Mouse (Mus musculus) heart, embryonic 13.5 days (tissue): ENCODE results near the gene 1110025L11Rik. TPM values are rescaled to one million over a fixed set of nuclear protein-coding genes. Genes with fewer than 3 reads are reported as not detected.
"Not testable (repeated sequence)": the region's sequence is repeated elsewhere in the genome, so short reads cannot be mapped to it uniquely, and the experiment has no call there.

ENCODE experiments used
- ATAC-seq: fragments of 200-750 bp; cut with Nextera tagmentation; 2 replicates; pipeline ENCODE4 v1.8.0; 2017; ENCODE audit warnings: moderate TSS enrichment; ENCODE audit not compliant: insufficient number of reproducible peaks, low FRiP score, low TSS enrichment; ENCODE audit errors: extremely low read depth
- H3K27ac ChIP-seq: fragments of 300-500 bp; sonication (generic); replicated peaks from 2 replicates; pipeline ENCODE4 v1.5.1; 2015; ENCODE audit warnings: moderate library complexity, mild to moderate bottlenecking, inconsistent platforms
- H3K27me3 ChIP-seq: fragments of 300-500 bp; sonication (generic); replicated peaks from 2 replicates; pipeline ENCODE4 v1.6.1; 2015; ENCODE audit warnings: mild to moderate bottlenecking, inconsistent platforms
- H3K36me3 ChIP-seq: fragments of 300-500 bp; sonication (generic); 2 replicates; pipeline ENCODE4 v1.6.1; 2015; ENCODE audit warnings: mild to moderate bottlenecking, inconsistent platforms
- H3K4me1 ChIP-seq: fragments of 300-500 bp; sonication (generic); 2 replicates; pipeline ENCODE4 v1.6.1; 2015; ENCODE audit warnings: inconsistent platforms
- H3K4me2 ChIP-seq: fragments of 300-500 bp; sonication (generic); 2 replicates; pipeline ENCODE4 v1.6.1; 2015; ENCODE audit warnings: inconsistent platforms, mild to moderate bottlenecking, moderate library complexity
- H3K4me3 ChIP-seq: fragments of 300-500 bp; sonication (generic); 2 replicates; pipeline ENCODE4 v1.5.1; 2015; ENCODE audit warnings: moderate library complexity, mild to moderate bottlenecking, inconsistent platforms
- H3K9ac ChIP-seq: fragments of 300-500 bp; sonication (generic); 2 replicates; pipeline ENCODE4 v1.6.1; 2015; ENCODE audit warnings: inconsistent platforms, mild to moderate bottlenecking, moderate library complexity
- H3K9me3 ChIP-seq: fragments of 300-500 bp; sonication (generic); 2 replicates; pipeline ENCODE4 v1.6.1; 2016; ENCODE audit warnings: inconsistent platforms
- WGBS: fragments of 180-500 bp; shearing (Covaris S2); methylation state at CpG from one replicate; pipeline ENCODE4 v1.1.7; 2015; ENCODE audit warnings: mixed read lengths; 5-methylcytosine and 5-hydroxymethylcytosine counted together
- polyA plus RNA-seq: library from polyadenylated mRNA; unstranded; fragments of >200 nt; fragmentation: Nextera tagmentation; extraction: Ambion mirVana; gene quantifications from 2 replicates; pipeline ENCODE4 v1.2.1, GENCODE M21; 2015

Gene 1110025L11Rik
- not detected in 2 replicates for polyA plus RNA-seq

DNA sequence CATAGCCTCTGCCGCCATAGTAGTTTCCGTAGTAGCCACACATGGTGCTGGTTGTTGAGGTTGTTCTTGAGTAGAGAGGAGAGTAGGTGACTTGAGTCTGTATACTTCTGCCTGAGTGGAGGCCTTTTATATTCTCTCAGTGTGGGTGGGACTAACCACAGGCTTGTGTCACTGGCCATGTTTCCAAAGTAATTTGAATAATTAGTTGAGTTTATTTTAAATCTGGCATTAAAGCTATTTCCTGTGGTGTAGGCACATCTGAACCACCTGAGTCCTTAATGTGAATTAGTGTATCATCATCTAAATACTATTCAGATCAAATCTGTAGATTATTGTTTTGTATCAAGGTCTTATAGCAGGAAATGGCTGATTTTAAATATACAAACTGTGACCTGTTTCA, at the start of gene 1110025L11Rik:
Gene 1110025L11Rik, minus strand, starts transcription at position 101 of the 400 bp plus-strand sequence.
- not testable (repeated sequence) for ATAC-seq, H3K36me3 ChIP-seq, H3K27ac ChIP-seq, H3K4me2 ChIP-seq, H3K4me1 ChIP-seq, H3K4me3 ChIP-seq, H3K9ac ChIP-seq, H3K9me3 ChIP-seq, H3K27me3 ChIP-seq
- no CpG with 5 or more reads among the region's 2 CpGs for WGBS

DNA sequence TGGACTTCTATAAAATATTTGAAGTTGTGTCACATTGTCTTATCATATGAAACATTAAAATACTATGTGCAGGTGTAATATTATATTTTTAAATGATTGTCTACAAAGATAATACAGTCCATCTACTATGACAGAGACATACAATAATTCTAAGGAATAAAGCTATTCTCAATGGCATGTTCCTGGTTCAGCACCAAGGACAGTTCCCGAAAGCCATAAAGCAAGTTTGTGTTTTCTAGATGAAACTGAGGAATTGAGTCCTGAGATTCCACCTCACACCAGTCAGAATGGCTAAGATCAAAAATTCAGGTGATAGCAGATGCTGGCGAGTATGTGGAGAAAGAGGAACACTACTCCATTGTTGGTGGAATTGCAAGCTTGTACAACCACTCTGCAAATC, 7.2 kb upstream of the 1110025L11Rik start:
- not testable (repeated sequence) for H3K4me3 ChIP-seq, H3K4me2 ChIP-seq, H3K9me3 ChIP-seq, ATAC-seq, H3K36me3 ChIP-seq, H3K9ac ChIP-seq, H3K27me3 ChIP-seq, H3K27ac ChIP-seq, H3K4me1 ChIP-seq
- 56% methylated on average over 2 of the region's 2 CpGs for WGBS

DNA sequence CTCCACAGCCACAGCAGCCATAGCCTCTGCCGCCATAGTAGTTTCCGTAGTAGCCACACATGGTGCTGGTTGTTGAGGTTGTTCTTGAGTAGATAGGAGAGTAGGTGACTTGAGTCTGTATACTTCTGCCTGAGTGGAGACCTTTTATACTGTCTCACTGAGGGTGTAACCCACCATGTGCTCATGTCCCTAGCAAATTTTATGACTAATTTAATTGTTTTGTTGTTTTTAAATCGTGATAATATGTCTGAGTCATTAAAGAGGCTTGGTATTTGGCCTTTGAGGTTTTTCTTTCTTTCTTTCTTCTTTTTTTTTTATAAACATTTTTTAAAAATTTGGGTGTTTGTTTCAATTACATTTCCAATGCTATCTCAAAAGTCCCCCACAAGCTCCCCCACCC, 16.0 kb downstream of the 1110025L11Rik start, which contains the start of gene Krtap6-5:
Gene Krtap6-5, minus strand, starts transcription at position 101 of the 400 bp plus-strand sequence.
- no peak within 1 kb of the TSS for H3K4me3 ChIP-seq
- no peak for ATAC-seq
- 71% methylated on average over 3 of the region's 3 CpGs for WGBS
- H3K27me3 ChIP-seq = no peaks in the 10 kb centered on the region
- no peaks in the 10 kb centered on the region for H3K36me3 ChIP-seq
- H3K9ac ChIP-seq = no peak within 1 kb of the TSS
- H3K9me3 ChIP-seq = peaks cover 7% of the 10 kb centered on the region; the same call in 1 of the 2 replicates
- no peak within 1 kb of the TSS for H3K27ac ChIP-seq
- no peaks in the 10 kb centered on the region for H3K4me1 ChIP-seq
- H3K4me2 ChIP-seq = no peak within 1 kb of the TSS

DNA sequence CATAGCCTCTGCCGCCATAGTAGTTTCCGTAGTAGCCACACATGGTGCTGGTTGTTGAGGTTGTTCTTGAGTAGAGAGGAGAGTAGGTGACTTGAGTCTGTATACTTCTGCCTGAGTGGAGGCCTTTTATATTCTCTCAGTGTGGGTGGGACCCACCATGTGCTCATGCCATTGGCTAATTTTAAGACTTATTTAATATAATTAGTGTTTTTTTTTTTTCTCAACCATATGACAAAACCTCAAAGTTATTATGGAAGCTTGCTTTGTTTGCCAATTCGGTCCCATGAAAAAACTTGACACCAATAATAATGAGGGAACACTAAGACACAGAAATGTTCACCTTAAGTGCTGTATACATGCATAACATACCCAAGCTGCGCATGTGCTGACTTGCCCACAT, 22.4 kb downstream of the 1110025L11Rik start, which contains the start of gene Gm10228:
Gene Gm10228, minus strand, starts transcription at position 101 of the 400 bp plus-strand sequence.
- not testable (repeated sequence) for H3K4me3 ChIP-seq, H3K9ac ChIP-seq, ATAC-seq, H3K4me1 ChIP-seq, H3K36me3 ChIP-seq, H3K4me2 ChIP-seq, H3K27me3 ChIP-seq, H3K27ac ChIP-seq, H3K9me3 ChIP-seq
- 85% methylated on average over 2 of the region's 4 CpGs for WGBS

DNA sequence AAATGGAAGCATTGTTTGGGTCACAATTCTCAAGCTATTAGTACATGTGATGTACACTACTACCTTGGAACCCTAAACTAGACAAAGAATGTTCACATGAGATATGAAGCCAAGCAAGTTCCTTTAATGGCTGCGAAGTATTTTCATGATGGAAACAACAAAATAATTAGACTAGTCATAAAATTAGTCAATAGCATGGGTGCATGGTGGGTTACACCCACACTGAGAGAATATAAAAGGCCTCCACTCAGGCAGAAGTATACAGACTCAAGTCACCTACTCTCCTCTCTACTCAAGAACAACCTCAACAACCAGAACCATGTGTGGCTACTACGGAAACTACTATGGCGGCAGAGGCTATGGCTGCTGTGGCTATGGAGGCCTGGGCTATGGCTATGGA, 32.4 kb downstream of the 1110025L11Rik start, which contains the start of gene Krtap6-1:
Gene Krtap6-1, plus strand, starts transcription at position 301 of the 400 bp plus-strand sequence.
- H3K4me3 ChIP-seq, H3K36me3 ChIP-seq, H3K27me3 ChIP-seq, H3K27ac ChIP-seq, H3K9me3 ChIP-seq, ATAC-seq, H3K9ac ChIP-seq, H3K4me2 ChIP-seq, H3K4me1 ChIP-seq: not testable (repeated sequence)
- WGBS = 86% methylated on average over 3 of the region's 3 CpGs

DNA sequence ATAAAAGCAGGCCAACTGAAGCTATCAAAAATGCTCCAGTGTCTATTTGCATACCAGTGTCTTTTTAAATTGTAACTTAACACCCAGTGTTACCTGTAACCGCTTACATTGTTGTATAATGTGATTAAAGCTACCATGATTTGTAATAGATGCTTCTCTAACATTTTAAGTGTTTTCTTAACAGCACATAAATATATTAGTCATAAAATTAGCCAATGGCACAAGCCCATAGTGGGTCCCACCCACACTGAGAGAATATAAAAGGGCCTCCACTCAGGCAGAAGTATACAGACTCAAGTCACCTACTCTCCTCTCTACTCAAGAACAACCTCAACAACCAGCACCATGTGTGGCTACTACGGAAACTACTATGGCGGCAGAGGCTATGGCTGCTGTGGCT, 48.8 kb downstream of the 1110025L11Rik start, which contains the start of gene Gm10229:
Gene Gm10229, plus strand, starts transcription at position 301 of the 400 bp plus-strand sequence.
- not testable (repeated sequence) for H3K36me3 ChIP-seq, H3K27me3 ChIP-seq, ATAC-seq, H3K4me3 ChIP-seq, H3K4me1 ChIP-seq, H3K27ac ChIP-seq, H3K9me3 ChIP-seq, H3K4me2 ChIP-seq, H3K9ac ChIP-seq
- WGBS = 84% methylated on average over 3 of the region's 3 CpGs

DNA sequence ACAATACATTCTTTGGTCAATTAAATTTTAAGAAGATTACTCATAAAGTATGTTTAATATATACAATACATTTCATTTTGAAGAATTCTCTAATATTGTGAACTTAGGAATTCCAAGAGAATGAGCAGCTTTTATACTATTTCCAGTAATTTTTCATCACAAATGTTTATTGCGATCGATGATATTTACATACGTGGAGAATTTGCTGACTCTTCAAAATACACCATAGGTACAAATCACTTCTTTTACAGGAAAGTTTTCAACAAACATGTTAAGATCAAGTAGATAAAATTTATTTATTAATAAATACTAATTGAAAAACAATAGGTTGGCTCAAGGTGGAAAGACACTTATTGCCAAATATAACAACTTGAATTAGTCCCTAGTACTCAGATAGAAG, 49.8 kb downstream of the 1110025L11Rik start:
- Histone ChIP-seq H3K4me2 (no peak overlapping the region), H3K27me3 (no peaks in the 10 kb centered on the region), H3K27ac (no peak overlapping the region), H3K4me1 (no peaks in the 10 kb centered on the region), H3K4me3 (no peak overlapping the region), H3K36me3 (no peaks in the 10 kb centered on the region), H3K9ac (no peak overlapping the region), H3K9me3 (no peaks in the 10 kb centered on the region)
- ATAC-seq = no peak
- 94% methylated on average over 3 of the region's 3 CpGs for WGBS

Other genes with a start within 250 kb of the 1110025L11Rik start
- gene Krtap15, start 243.8 kb downstream of the 1110025L11Rik start, polyA plus RNA-seq = not detected in 2 replicates
- gene Krtap14, start 237.9 kb downstream of the 1110025L11Rik start, polyA plus RNA-seq = not detected in 2 replicates
- not detected in 2 replicates for gene Krtap19-1, start 194.6 kb downstream of the 1110025L11Rik start, polyA plus RNA-seq
- gene Krtap19-2, start 189.7 kb downstream of the 1110025L11Rik start, polyA plus RNA-seq = not detected in 2 replicates
- not detected in 2 replicates for gene Krtap19-3, start 186.0 kb downstream of the 1110025L11Rik start, polyA plus RNA-seq
- gene Krtap19-4, start 178.9 kb downstream of the 1110025L11Rik start, polyA plus RNA-seq = not detected in 2 replicates
- gene Krtap19-5, start 167.5 kb downstream of the 1110025L11Rik start, polyA plus RNA-seq = not detected in 2 replicates
- not detected in 2 replicates for gene Krtap19-9b, start 131.7 kb downstream of the 1110025L11Rik start, polyA plus RNA-seq
- not detected in 2 replicates for gene Krtap16-3, start 101.1 kb downstream of the 1110025L11Rik start, polyA plus RNA-seq
- gene Krtap22-2, start 53.2 kb downstream of the 1110025L11Rik start, polyA plus RNA-seq = not detected in 2 replicates
- not detected in 2 replicates for gene Gm10229, start 48.7 kb downstream of the 1110025L11Rik start, polyA plus RNA-seq
- gene Krtap6-1, start 32.3 kb downstream of the 1110025L11Rik start, polyA plus RNA-seq = not detected in 2 replicates
- not detected in 2 replicates for gene Gm10228, start 22.5 kb downstream of the 1110025L11Rik start, polyA plus RNA-seq
- gene Krtap6-5, start 16.1 kb downstream of the 1110025L11Rik start, polyA plus RNA-seq = not detected in 2 replicates
- not detected in 2 replicates for gene Krtap6-3, start 20.0 kb upstream of the 1110025L11Rik start, polyA plus RNA-seq
- not detected in 2 replicates for gene Gm6358, start 76.8 kb upstream of the 1110025L11Rik start, polyA plus RNA-seq
- not detected in 2 replicates for gene Gm10061, start 87.1 kb upstream of the 1110025L11Rik start, polyA plus RNA-seq
- not detected in 2 replicates for gene Gm9789, start 94.0 kb upstream of the 1110025L11Rik start, polyA plus RNA-seq
- gene Gm7735, start 105.5 kb upstream of the 1110025L11Rik start, polyA plus RNA-seq = not detected in 2 replicates
- not detected in 2 replicates for gene 1110057P08Rik, start 110.7 kb upstream of the 1110025L11Rik start, polyA plus RNA-seq
- gene Krtap20-2, start 141.9 kb upstream of the 1110025L11Rik start, polyA plus RNA-seq = not detected in 2 replicates